Mouse (Mus musculus) inflammation-experienced regulatory T-cells, adult 6 months (primary cell): ENCODE data around the gene Bckdha. TPM values are rescaled to one million over a fixed set of nuclear protein-coding genes. Genes with fewer than 3 reads are reported as not detected.
A peak's percentile ranks its signal among the peaks of the same experiment; 100 is the strongest.

Experiments
- ATAC-seq: one replicate; pipeline ENCODE4 v1.8.0; 2017
- polyA plus RNA-seq, 3 experiments: library from polyadenylated mRNA; unstranded; fragments of 100-300 nt; shearing (Covaris generic); gene quantifications; one replicate each; pipeline ENCODE4 v1.2.1; 2017

Gene Bckdha
- polyA plus RNA-seq = 10 to 100 TPM; 10.5 to 16.7 (median 15.5) TPM

- peak; percentile 99 for ATAC-seq
Observed at GRCm38 (mm10) chr7:25658657-25659472, at the start of gene Bckdha, which contains the start of gene Exosc5. TSS of gene Bckdha (minus strand) at chr7:25658981. TSS of gene Exosc5 (plus strand) at chr7:25659164.

- peak; percentile 56 for ATAC-seq
Observed at GRCm38 (mm10) chr7:25707581-25708292, 49.0 kb upstream of the Bckdha start.

GRCm38 (mm10) chr7:25706578-25707170, 47.9 kb upstream of the Bckdha start:
- no peak for ATAC-seq

- peak; percentile 12 for ATAC-seq
Observed at GRCm38 (mm10) chr7:25705801-25706251, 47.0 kb upstream of the Bckdha start.

- no peak for ATAC-seq
Observed at GRCm38 (mm10) chr7:25704716-25705364, 46.1 kb upstream of the Bckdha start.

- ATAC-seq = no peak
Observed at GRCm38 (mm10) chr7:25703793-25704494, 45.2 kb upstream of the Bckdha start.

GRCm38 (mm10) chr7:25702350-25702749, 43.6 kb upstream of the Bckdha start:
- no peak for ATAC-seq

GRCm38 (mm10) chr7:25700732-25701131, 42.0 kb upstream of the Bckdha start:
- ATAC-seq = no peak

GRCm38 (mm10) chr7:25699851-25700250, 41.1 kb upstream of the Bckdha start:
- no peak for ATAC-seq

GRCm38 (mm10) chr7:25694104-25694503, 35.3 kb upstream of the Bckdha start:
- no peak for ATAC-seq

- no peak for ATAC-seq
Observed at GRCm38 (mm10) chr7:25690051-25690450, 31.3 kb upstream of the Bckdha start.

GRCm38 (mm10) chr7:25689603-25690021, 30.8 kb upstream of the Bckdha start:
- ATAC-seq = peak; percentile 59

GRCm38 (mm10) chr7:25688810-25689586, 30.2 kb upstream of the Bckdha start:
- peak; percentile 53 for ATAC-seq

GRCm38 (mm10) chr7:25687811-25688401, 29.1 kb upstream of the Bckdha start:
- no peak for ATAC-seq

- peak; percentile 19 for ATAC-seq
Observed at GRCm38 (mm10) chr7:25686680-25687531, 28.1 kb upstream of the Bckdha start, which contains the start of gene Tgfb1. TSS of gene Tgfb1 (plus strand) at chr7:25687002.

GRCm38 (mm10) chr7:25685926-25686470, 27.2 kb upstream of the Bckdha start:
- no peak for ATAC-seq

- no peak for ATAC-seq
Observed at GRCm38 (mm10) chr7:25684659-25685058, 25.9 kb upstream of the Bckdha start.

GRCm38 (mm10) chr7:25683474-25684180, 24.8 kb upstream of the Bckdha start:
- peak; percentile 39 for ATAC-seq
